Mouse (Mus musculus): ENCODE measurements around the gene Dpysl5. TPM values are rescaled to one million over a fixed set of nuclear protein-coding genes. Genes with fewer than 3 reads are reported as not detected.

Dpysl5 gene
- polyA plus RNA-seq, 1 experiment from 2014 or later: 5.9 TPM

- ATAC-seq (ENCODE audit: low FRiP score, low read depth): no peak; the same call in 1 of the 2 replicates
- Histone ChIP-seq H3K9ac (peak overlapping the region; percentile 67), H3K27me3 (peaks cover 74% of the 10 kb centered on the region), H3K36me3 (no peaks in the 10 kb centered on the region), H3K4me2 (replicated peaks) (peak overlapping the region; percentile 91), H3K4me3 (peak overlapping the region; percentile 57), H3K4me1 (peaks cover 29% of the 10 kb centered on the region), H3K27ac (no peak overlapping the region), H3K9me3 (no peaks in the 10 kb centered on the region)
- WGBS: under 1% methylated on average over 14 of the region's 14 CpGs
Observed at GRCm38 (mm10) chr5:30712002-30712390, 632 bp downstream of the Dpysl5 start.

- no peak for ATAC-seq (ENCODE audit: low FRiP score, low read depth)
- H3K27ac ChIP-seq: no peak overlapping the region
- under 1% methylated on average over 43 of the region's 43 CpGs for WGBS
- H3K4me1 ChIP-seq: peaks cover 29% of the 10 kb centered on the region
- peak overlapping the region; percentile 57 for H3K4me3 ChIP-seq
- H3K4me2 ChIP-seq (replicated peaks): peak overlapping the region; percentile 91
- H3K36me3 ChIP-seq: no peaks in the 10 kb centered on the region
- H3K9ac ChIP-seq: peak overlapping the region; percentile 56
- peaks cover 69% of the 10 kb centered on the region for H3K27me3 ChIP-seq
- no peaks in the 10 kb centered on the region for H3K9me3 ChIP-seq
Observed at GRCm38 (mm10) chr5:30712441-30713298, 1.3 kb downstream of the Dpysl5 start.

- Histone ChIP-seq H3K4me1 (peaks cover 29% of the 10 kb centered on the region), H3K9me3 (no peaks in the 10 kb centered on the region), H3K9ac (peak overlapping the region; percentile 56), H3K4me3 (peak overlapping the region; percentile 57), H3K4me2 (replicated peaks) (peak overlapping the region; percentile 91), H3K27me3 (peaks cover 68% of the 10 kb centered on the region), H3K36me3 (no peaks in the 10 kb centered on the region), H3K27ac (no peak overlapping the region)
- WGBS: under 1% methylated on average over 20 of the region's 20 CpGs
- ATAC-seq (ENCODE audit: low FRiP score, low read depth): no peak
Observed at GRCm38 (mm10) chr5:30713299-30713675, 1.9 kb downstream of the Dpysl5 start.

GRCm38 (mm10) chr5:30713691-30714090, 2.3 kb downstream of the Dpysl5 start:
- 25% methylated on average over 11 of the region's 11 CpGs for WGBS
- no peak for ATAC-seq (ENCODE audit: low FRiP score, low read depth)
- H3K36me3 ChIP-seq: no peaks in the 10 kb centered on the region
- H3K4me3 ChIP-seq: peak overlapping the region; percentile 57
- H3K27ac ChIP-seq: no peak overlapping the region
- peak overlapping the region; percentile 56 for H3K9ac ChIP-seq
- peaks cover 64% of the 10 kb centered on the region for H3K27me3 ChIP-seq
- H3K4me1 ChIP-seq: peaks cover 29% of the 10 kb centered on the region
- H3K4me2 ChIP-seq (replicated peaks): peak overlapping the region; percentile 91
- no peaks in the 10 kb centered on the region for H3K9me3 ChIP-seq

- peaks cover 45% of the 10 kb centered on the region for H3K27me3 ChIP-seq
- no peak for ATAC-seq (ENCODE audit: low FRiP score, low read depth)
- peaks cover 20% of the 10 kb centered on the region for H3K4me1 ChIP-seq
- no peak overlapping the region for H3K9ac ChIP-seq
- H3K9me3 ChIP-seq: no peaks in the 10 kb centered on the region
- 91% methylated on average over 2 of the region's 2 CpGs for WGBS
- no peak overlapping the region for H3K4me3 ChIP-seq
- no peak overlapping the region for H3K27ac ChIP-seq
- H3K36me3 ChIP-seq: no peaks in the 10 kb centered on the region
- H3K4me2 ChIP-seq (replicated peaks): no peak overlapping the region
Observed at GRCm38 (mm10) chr5:30716311-30716710, 4.9 kb downstream of the Dpysl5 start.

GRCm38 (mm10) chr5:30717506-30717905, 6.1 kb downstream of the Dpysl5 start:
- Histone ChIP-seq H3K4me2 (replicated peaks) (no peak overlapping the region), H3K4me3 (no peak overlapping the region), H3K27me3 (peaks cover 35% of the 10 kb centered on the region), H3K9ac (no peak overlapping the region), H3K36me3 (no peaks in the 10 kb centered on the region), H3K9me3 (no peaks in the 10 kb centered on the region), H3K4me1 (peaks cover 13% of the 10 kb centered on the region), H3K27ac (no peak overlapping the region)
- WGBS: 75% methylated on average over 4 of the region's 4 CpGs
- no peak for ATAC-seq (ENCODE audit: low FRiP score, low read depth)

GRCm38 (mm10) chr5:30717991-30718703, 6.8 kb downstream of the Dpysl5 start:
- ATAC-seq (ENCODE audit: low FRiP score, low read depth): no peak
- H3K9ac ChIP-seq: no peak overlapping the region
- H3K36me3 ChIP-seq: no peaks in the 10 kb centered on the region
- no peaks in the 10 kb centered on the region for H3K9me3 ChIP-seq
- H3K4me1 ChIP-seq: peaks cover 7% of the 10 kb centered on the region
- WGBS: 85% methylated on average over 10 of the region's 10 CpGs
- H3K4me3 ChIP-seq: no peak overlapping the region
- H3K27ac ChIP-seq: no peak overlapping the region
- no peak overlapping the region for H3K4me2 ChIP-seq (replicated peaks)
- H3K27me3 ChIP-seq: peaks cover 29% of the 10 kb centered on the region

- Histone ChIP-seq H3K4me2 (replicated peaks) (no peak overlapping the region), H3K9me3 (no peaks in the 10 kb centered on the region), H3K36me3 (no peaks in the 10 kb centered on the region), H3K27me3 (no peaks in the 10 kb centered on the region), H3K27ac (no peak overlapping the region), H3K9ac (no peak overlapping the region), H3K4me1 (no peaks in the 10 kb centered on the region), H3K4me3 (no peak overlapping the region)
- no peak for ATAC-seq (ENCODE audit: low FRiP score, low read depth)
- 86% methylated on average over 8 of the region's 8 CpGs for WGBS
Observed at GRCm38 (mm10) chr5:30721935-30722334, 10.6 kb downstream of the Dpysl5 start.

- H3K4me3 ChIP-seq: no peak overlapping the region
- H3K4me2 ChIP-seq (replicated peaks): no peak overlapping the region
- no peak for ATAC-seq (ENCODE audit: low FRiP score, low read depth)
- no peak overlapping the region for H3K27ac ChIP-seq
- H3K9me3 ChIP-seq: no peaks in the 10 kb centered on the region
- no peak overlapping the region for H3K9ac ChIP-seq
- H3K36me3 ChIP-seq: no peaks in the 10 kb centered on the region
- 90% methylated on average over 5 of the region's 5 CpGs for WGBS
- H3K4me1 ChIP-seq: peaks cover 2% of the 10 kb centered on the region; the same call in 1 of the 2 replicates
- H3K27me3 ChIP-seq: no peaks in the 10 kb centered on the region
Observed at GRCm38 (mm10) chr5:30726151-30726693, 14.9 kb downstream of the Dpysl5 start.

- Histone ChIP-seq H3K4me1 (peaks cover 7% of the 10 kb centered on the region; the same call in 1 of the 2 replicates), H3K27ac (no peak overlapping the region), H3K4me3 (no peak overlapping the region), H3K4me2 (replicated peaks) (no peak overlapping the region), H3K27me3 (peaks cover 4% of the 10 kb centered on the region; the same call in 1 of the 2 replicates), H3K9ac (no peak overlapping the region), H3K9me3 (no peaks in the 10 kb centered on the region), H3K36me3 (no peaks in the 10 kb centered on the region)
- no peak for ATAC-seq (ENCODE audit: low FRiP score, low read depth)
- WGBS: 89% methylated on average over 7 of the region's 7 CpGs
Observed at GRCm38 (mm10) chr5:30732511-30732910, 21.1 kb downstream of the Dpysl5 start.

GRCm38 (mm10) chr5:30734666-30735065, 23.3 kb downstream of the Dpysl5 start:
- peak; percentile 54 for ATAC-seq (ENCODE audit: low FRiP score, low read depth)
- Histone ChIP-seq H3K4me1 (peaks cover 25% of the 10 kb centered on the region), H3K27me3 (peaks cover 4% of the 10 kb centered on the region; the same call in 1 of the 2 replicates), H3K27ac (no peak overlapping the region), H3K9me3 (no peaks in the 10 kb centered on the region), H3K9ac (no peak overlapping the region), H3K4me3 (no peak overlapping the region), H3K36me3 (no peaks in the 10 kb centered on the region), H3K4me2 (replicated peaks) (no peak overlapping the region)
- WGBS: 20% methylated on average over 4 of the region's 4 CpGs

Measured in limb, embryonic 13.5 days (tissue).